Comparison of ENCODE assay signal across 27 mouse cellular contexts in the genomic region with DNA sequence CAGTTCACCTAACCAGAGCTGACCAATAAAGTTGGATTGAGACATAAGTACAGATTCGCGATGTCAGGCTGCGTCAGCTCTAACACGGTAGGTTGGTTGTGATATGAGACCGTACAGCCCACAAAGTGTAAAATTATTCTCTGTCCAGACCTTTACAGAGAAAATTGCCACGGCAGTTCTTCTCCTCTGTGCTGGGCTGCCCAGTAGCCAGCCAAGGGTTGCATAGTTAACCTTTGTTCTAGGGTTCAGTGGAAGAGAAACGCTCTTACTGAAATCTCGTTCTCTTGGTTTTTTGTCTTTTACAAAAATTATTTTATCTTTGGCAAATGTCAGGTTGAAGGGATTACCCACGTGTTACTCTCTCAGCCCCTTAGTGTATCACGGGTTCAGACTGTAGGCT. TPM values are rescaled to one million over a fixed set of nuclear protein-coding genes. Genes with fewer than 3 reads are reported as not detected.
"Had no signal": no experiment of that assay in that cellular context is flagged by ENCODE, and none has a peak within 500 bp of the region (broad histone marks: within the 10 kb centered on the region; RNA-seq: fewer than 3 reads in every experiment).

No protein-coding gene starts in this region.

- H3K4me2 ChIP-seq: lung, embryonic 15.5 days; midbrain, embryonic 11.5 days; midbrain, embryonic 13.5 days; midbrain, embryonic 15.5 days; neural tube, embryonic 13.5 days; neural tube, embryonic 15.5 days; stomach, embryonic 15.5 days had no signal

- H3K9me3 ChIP-seq: lung, embryonic 15.5 days; megakaryocyte, embryonic 14.5 days; midbrain, embryonic 13.5 days; midbrain, embryonic 15.5 days; neural tube, embryonic 13.5 days; neural tube, embryonic 15.5 days; stomach, embryonic 15.5 days had no signal

- H3K27me3 ChIP-seq: lung, embryonic 15.5 days; midbrain, embryonic 13.5 days; midbrain, embryonic 15.5 days; neural tube, embryonic 13.5 days; neural tube, embryonic 15.5 days; stomach, embryonic 15.5 days had no signal

- DNase-seq: liver, postnatal 0 days; lung, adult 2 months; lung, postnatal 14 days; lung, postnatal 36 days; retina, postnatal 1 day; right cerebral cortex, adult 18-20 months; right cerebral cortex, postnatal 25 days; right cerebral cortex, postnatal 4 days; thymus, adult 2 months; thymus, postnatal 25 days; thymus, postnatal 4 days had no signal

- H3K4me3 ChIP-seq: lung, embryonic 15.5 days; megakaryocyte, embryonic 14.5 days; midbrain, embryonic 13.5 days; midbrain, embryonic 15.5 days; neural tube, embryonic 13.5 days; neural tube, embryonic 15.5 days; stomach, embryonic 15.5 days had no signal

- H3K9ac ChIP-seq: liver, postnatal 0 days; lung, embryonic 15.5 days; midbrain, embryonic 13.5 days; midbrain, embryonic 15.5 days; neural tube, embryonic 13.5 days; neural tube, embryonic 15.5 days; stomach, embryonic 15.5 days had no signal

- H3K36me3 ChIP-seq: midbrain, embryonic 15.5 days; neural tube, embryonic 15.5 days had no signal

- ATAC-seq: liver, postnatal 0 days; lung, postnatal 0 days; midbrain, embryonic 13.5 days; midbrain, embryonic 15.5 days had no signal

- H3K27ac ChIP-seq: lung, embryonic 15.5 days; macrophage; midbrain, embryonic 13.5 days; midbrain, embryonic 15.5 days; neural tube, embryonic 13.5 days; neural tube, embryonic 15.5 days; stomach, embryonic 15.5 days; stomach, postnatal 0 days had no signal

RNA-seq across cellular contexts. Expression of a gene that starts 9.8 kb away (rescaled TPM):
- total RNA-seq: megakaryocyte progenitor cell, adult 5-6 weeks; monocyte, adult 5-6 weeks had no signal
- polyA plus RNA-seq: liver, postnatal 0 days; macrophage; midbrain, embryonic 15.5 days; midbrain, postnatal 0 days; neural tube, embryonic 11.5 days; neural tube, embryonic 13.5 days; neural tube, embryonic 15.5 days; spleen, adult 2 months had no signal

RNA-seq across cellular contexts. Expression of a gene that starts 11.7 kb away (rescaled TPM):
- total RNA-seq: megakaryocyte progenitor cell, adult 5-6 weeks; monocyte, adult 5-6 weeks had no signal
- polyA plus RNA-seq: macrophage had no signal

RNA-seq across cellular contexts. Expression of a gene that starts 38.3 kb away (rescaled TPM):
- total RNA-seq: megakaryocyte progenitor cell, adult 5-6 weeks; monocyte, adult 5-6 weeks had no signal
- polyA plus RNA-seq: liver, postnatal 0 days; lung, embryonic 15.5 days; lung, postnatal 0 days; macrophage; midbrain, embryonic 11.5 days; midbrain, embryonic 13.5 days; neural tube, embryonic 11.5 days; stomach, embryonic 15.5 days; stomach, postnatal 0 days had no signal
